Mouse (Mus musculus) telencephalon, adult 2 months (tissue): Measurements from ENCODE around the gene AI661453.
"Not testable (repeated sequence)": the region's sequence is repeated elsewhere in the genome, so short reads cannot be mapped to it uniquely, and the experiment has no call there.

Source experiments
- DNase-seq: peaks from one replicate; pipeline ENCODE4 v3.0.0-alpha.2; 2011; ENCODE audit warnings: low read depth, low spot score

The AI661453 gene

GRCm38 (mm10) chr17:47436156-47436906 lies at the start of gene AI661453:
Gene AI661453, plus strand, starts transcription at chr17:47436615.
- no peak for DNase-seq

- no peak for DNase-seq
These were observed 49.8 kb upstream of the AI661453 start for GRCm38 (mm10) chr17:47386649-47387048.

- DNase-seq: no peak
These were observed 42.1 kb upstream of the AI661453 start for GRCm38 (mm10) chr17:47394223-47394869.

GRCm38 (mm10) chr17:47395376-47395913 lies 41.0 kb upstream of the AI661453 start:
- DNase-seq: no peak

GRCm38 (mm10) chr17:47399091-47399490 lies 37.3 kb upstream of the AI661453 start:
- DNase-seq: no peak

GRCm38 (mm10) chr17:47400451-47400850 lies 36.0 kb upstream of the AI661453 start, which contains the start of gene Guca1a:
Gene Guca1a, minus strand, starts transcription at chr17:47400584.
- no peak for DNase-seq

- no peak for DNase-seq
These were observed 28.5 kb upstream of the AI661453 start for GRCm38 (mm10) chr17:47407717-47408557.

- no peak for DNase-seq
These were observed 27.9 kb upstream of the AI661453 start for GRCm38 (mm10) chr17:47408558-47408898.

- DNase-seq: not testable (repeated sequence)
These were observed 26.2 kb upstream of the AI661453 start for GRCm38 (mm10) chr17:47409897-47410861.

- no peak for DNase-seq
These were observed 16.2 kb upstream of the AI661453 start for GRCm38 (mm10) chr17:47420195-47420594.

GRCm38 (mm10) chr17:47421566-47421965 lies 14.8 kb upstream of the AI661453 start:
- DNase-seq: no peak

- not testable (repeated sequence) for DNase-seq
These were observed 13.8 kb upstream of the AI661453 start for GRCm38 (mm10) chr17:47422616-47423015.

- DNase-seq: no peak
These were observed 12.2 kb upstream of the AI661453 start for GRCm38 (mm10) chr17:47424186-47424585.

GRCm38 (mm10) chr17:47427316-47427715 lies 9.1 kb upstream of the AI661453 start:
- no peak for DNase-seq

GRCm38 (mm10) chr17:47428831-47429304 lies 7.5 kb upstream of the AI661453 start:
- DNase-seq: no peak

GRCm38 (mm10) chr17:47430815-47431214 lies 5.6 kb upstream of the AI661453 start:
- DNase-seq: no peak

GRCm38 (mm10) chr17:47436907-47437547 lies 612 bp downstream of the AI661453 start, which contains the start of gene 1700001C19Rik:
Gene 1700001C19Rik, minus strand, starts transcription at chr17:47437376.
- DNase-seq: no peak

GRCm38 (mm10) chr17:47438611-47439010 lies 2.2 kb downstream of the AI661453 start:
- no peak for DNase-seq

GRCm38 (mm10) chr17:47439396-47440028 lies 3.1 kb downstream of the AI661453 start:
- DNase-seq: no peak
